Comparison of ENCODE assay signal across 8 mouse cellular contexts in genomic region chr5:93045371-93045714, GRCm38 (mm10). TPM values are rescaled to one million over a fixed set of nuclear protein-coding genes. Genes with fewer than 3 reads are reported as not detected.
DNase-seq lines count a peak whose midpoint lies in the region; ATAC-seq and TF ChIP-seq lines count a peak whose summit lies in the region.

No protein-coding gene starts in this region.

- peaks cover 17% of the 10 kb centered on the region for H3K27me3 ChIP-seq in spleen, adult 2 months (ENCODE audit: control insufficient read depth, insufficient read depth, low read length)
- H3K27me3 ChIP-seq in liver, embryonic 13.5 days = peaks cover 69% of the 10 kb centered on the region

- ATAC-seq in liver, embryonic 13.5 days (ENCODE audit: low read depth) = peak; percentile 34

- peaks cover 5% of the 10 kb centered on the region; the same call in 1 of the 2 replicates for H3K4me1 ChIP-seq in spleen, adult 2 months (ENCODE audit: control insufficient read depth, insufficient read depth, insufficient read length)
- peaks cover 5% of the 10 kb centered on the region for H3K4me1 ChIP-seq in liver, embryonic 13.5 days (replicated peaks)

- no peak for DNase-seq in gastrocnemius, adult 2 months
- no peak for DNase-seq in gastrocnemius, postnatal 10 days
- no peak for DNase-seq in spleen, adult 2 months (ENCODE audit: low read depth in 1 of 2, low spot score in 2 of 2)
- DNase-seq in spleen, postnatal 4 days (ENCODE audit: low spot score in 2 of 2) = no peak
- no peak for DNase-seq in liver, embryonic 13.5 days
- DNase-seq in natural killer cell, adult 2 months (ENCODE audit: low spot score in 2 of 2) = no peak
- DNase-seq in layer of hippocampus, adult 18-20 months (ENCODE audit: low spot score in 2 of 2) = no peak
- DNase-seq in adrenal gland, adult 8-10 months = no peak

- intact Hi-C loops in gastrocnemius, adult 2 months (cut with DNase I) = no loop called here

- H3K9ac ChIP-seq in liver, embryonic 13.5 days = no peak overlapping the region

- H3K36me3 ChIP-seq in spleen, adult 2 months (ENCODE audit: control insufficient read depth, insufficient read depth, low read length) = no peaks in the 10 kb centered on the region
- H3K36me3 ChIP-seq in liver, embryonic 13.5 days = no peaks in the 10 kb centered on the region

- peak overlapping the region; percentile 76 for H3K4me3 ChIP-seq in gastrocnemius, adult 2 months
- peak overlapping the region; percentile 10; the same call in 1 of the 2 replicates for H3K4me3 ChIP-seq in spleen, adult 2 months (ENCODE audit: extremely low read depth, insufficient read depth, insufficient read length)
- H3K4me3 ChIP-seq in liver, embryonic 13.5 days (replicated peaks) = peak overlapping the region; percentile 48

- no peak for TF ChIP-seq POLR2A in spleen, adult 2 months (IDR thresholded peaks at IDR 0.05; ENCODE audit: low read depth, low read length)

- TF ChIP-seq CTCF in gastrocnemius, adult 2 months (IDR thresholded peaks at IDR 0.05) = no peak
- TF ChIP-seq CTCF in spleen, adult 2 months (IDR thresholded peaks at IDR 0.05; ENCODE audit: extremely low read depth, insufficient read depth, insufficient read length, insufficient replicate concordance) = no peak

- no peak overlapping the region for H3K27ac ChIP-seq in gastrocnemius, adult 2 months
- H3K27ac ChIP-seq in spleen, adult 2 months (ENCODE audit: insufficient read depth, low read length) = no peak overlapping the region
- H3K27ac ChIP-seq in liver, embryonic 13.5 days = no peak overlapping the region

- H3K4me2 ChIP-seq in liver, embryonic 13.5 days = peak overlapping the region; percentile 62

- 8% methylated on average over 19 of the region's 19 CpGs for WGBS in spleen, adult 2 months
- WGBS in liver, embryonic 13.5 days (ENCODE audit: insufficient replicate concordance) = 2% methylated on average over 19 of the region's 19 CpGs

- H3K9me3 ChIP-seq in liver, embryonic 13.5 days (replicated peaks) = no peaks in the 10 kb centered on the region

RNA-seq across cellular contexts. Expression of gene Sowahb, which starts 0.5 kb away (rescaled TPM):
- total RNA-seq in gastrocnemius, adult 2 months (2021) = not detected
- total RNA-seq in gastrocnemius, postnatal 10 days (2021) = under 1 TPM in 1 of 2 experiments, not detected in 1; 0.07 TPM
- polyA plus RNA-seq in spleen, adult 2 months (2012; rRNA removed) = not detected in 2 replicates
- 0.20 and 0.39 TPM in 2 replicates for polyA plus RNA-seq in liver, embryonic 13.5 days (2015; fragmentation: Nextera tagmentation; extraction: Ambion mirVana)
- total RNA-seq in layer of hippocampus, adult 18-20 months (2021) = 1 to 10 TPM; 2.8 to 3.8 TPM
- under 1 TPM; 0.06 to 0.22 (median 0.10) TPM for total RNA-seq in adrenal gland, adult 8-10 months (2022)

RNA-seq across cellular contexts. Expression of gene Sept11, which starts 47.9 kb away (rescaled TPM):
- 10 to 100 TPM; 85.1 to 87.6 TPM for total RNA-seq in gastrocnemius, adult 2 months (2021)
- 100 to 1,000 TPM; 161 to 185 TPM for total RNA-seq in gastrocnemius, postnatal 10 days (2021)
- 21.2 and 26.0 TPM in 2 replicates for polyA plus RNA-seq in spleen, adult 2 months (2012; rRNA removed)
- polyA plus RNA-seq in liver, embryonic 13.5 days (2015; fragmentation: Nextera tagmentation; extraction: Ambion mirVana) = 28.7 and 36.1 TPM in 2 replicates
- total RNA-seq in layer of hippocampus, adult 18-20 months (2021) = 10 to 100 TPM; 99.0 to 99.4 TPM
- 10 to 100 TPM; 40.3 to 44.5 (median 42.4) TPM for total RNA-seq in adrenal gland, adult 8-10 months (2022)

Comparison
In these comparisons a context has a peak if more than half of its experiments do, and no peak if none do; other contexts are left out.
1. H3K4me3 ChIP-seq: peak in every context shown above with its lines; median percentile 76 in gastrocnemius, adult 2 months; 48 in liver, embryonic 13.5 days; 10 in spleen, adult 2 months.